Mouse (Mus musculus): ENCODE measurements around the gene Lpin3.

Gene Lpin3

DNA sequence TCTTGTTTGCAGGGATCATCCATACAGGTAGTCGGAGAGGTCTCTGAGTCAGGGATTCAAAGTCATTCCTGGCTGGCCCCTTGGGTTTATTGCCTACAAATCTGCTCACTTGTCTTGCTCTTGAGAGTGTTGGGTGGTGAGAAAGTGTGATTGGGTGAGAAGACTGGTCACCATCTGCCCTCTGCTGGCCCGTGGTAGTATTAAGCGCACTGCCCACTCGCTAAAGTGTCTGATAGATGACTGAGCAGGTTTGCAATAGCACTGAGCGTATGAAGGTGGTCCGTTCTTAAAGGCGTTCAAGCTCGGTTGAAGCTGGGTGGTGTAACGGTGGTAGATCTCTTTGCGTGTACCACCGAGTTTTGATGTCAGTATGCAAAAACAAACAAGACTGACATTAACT is 6.8 kb downstream of the Lpin3 start:
- peak; percentile 56 for DNase-seq (ENCODE audit: low read depth)

DNA sequence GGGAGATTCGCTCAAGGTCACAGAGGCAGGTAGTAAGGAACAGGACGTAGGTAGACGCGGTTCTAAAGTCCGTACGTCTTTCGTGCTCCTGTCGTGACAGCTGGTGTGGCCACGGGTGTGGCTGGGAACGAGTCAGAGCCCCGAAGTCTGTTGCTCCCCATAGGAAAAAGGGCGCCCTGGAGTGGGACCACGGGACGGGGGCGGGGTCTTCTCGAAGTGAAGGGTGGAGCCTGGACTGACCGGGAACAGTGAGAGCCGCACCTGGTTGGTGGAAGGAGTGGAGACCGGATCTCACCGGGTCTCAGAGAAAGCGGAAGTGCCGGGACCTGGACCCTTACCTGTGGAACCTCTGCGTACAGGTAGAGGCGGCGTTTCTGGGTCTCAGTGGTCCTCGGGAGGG is 7.4 kb downstream of the Lpin3 start:
- no peak for DNase-seq (ENCODE audit: low read depth)

DNA sequence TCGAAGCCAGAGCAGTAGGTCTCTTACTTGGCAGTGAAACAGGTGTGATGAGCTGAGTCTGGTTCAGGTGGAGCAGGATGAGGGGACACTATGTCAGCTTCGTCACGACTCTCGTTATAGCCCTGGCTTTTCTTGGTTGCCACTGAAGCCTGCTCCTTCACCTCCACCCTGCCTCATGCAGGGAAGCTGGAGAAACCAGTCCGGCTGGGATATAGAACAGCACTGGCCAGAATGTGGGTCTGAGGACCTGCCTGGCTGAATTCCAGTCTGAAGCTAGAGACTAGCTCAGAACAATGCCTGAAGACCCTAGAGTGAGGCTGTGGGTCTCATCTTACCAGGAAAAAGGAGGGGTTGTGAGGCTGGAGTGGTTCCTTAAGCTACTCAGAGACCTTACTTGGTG is 10.6 kb downstream of the Lpin3 start:
- no peak for DNase-seq (ENCODE audit: low read depth)

DNA sequence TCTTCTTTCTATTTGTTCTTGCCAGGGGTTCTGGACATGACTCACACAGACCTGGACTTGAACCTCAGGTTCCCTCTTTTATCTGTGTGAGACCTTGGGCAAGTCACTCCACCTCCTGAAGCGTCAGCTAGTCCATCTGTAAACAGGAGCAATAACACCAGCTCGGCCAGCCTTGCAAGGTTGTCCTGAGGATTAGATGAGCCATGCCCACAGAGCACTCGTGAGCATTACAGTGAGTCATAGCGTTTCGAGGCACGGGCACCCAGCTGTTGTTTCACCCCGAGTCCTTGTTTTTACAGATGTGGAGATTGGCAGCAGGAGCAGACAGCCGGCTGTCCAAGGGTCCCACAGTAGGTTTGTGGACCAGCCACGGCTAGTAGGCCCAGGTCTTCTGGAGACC is 11.2 kb downstream of the Lpin3 start:
- no peak for DNase-seq (ENCODE audit: low read depth)

DNA sequence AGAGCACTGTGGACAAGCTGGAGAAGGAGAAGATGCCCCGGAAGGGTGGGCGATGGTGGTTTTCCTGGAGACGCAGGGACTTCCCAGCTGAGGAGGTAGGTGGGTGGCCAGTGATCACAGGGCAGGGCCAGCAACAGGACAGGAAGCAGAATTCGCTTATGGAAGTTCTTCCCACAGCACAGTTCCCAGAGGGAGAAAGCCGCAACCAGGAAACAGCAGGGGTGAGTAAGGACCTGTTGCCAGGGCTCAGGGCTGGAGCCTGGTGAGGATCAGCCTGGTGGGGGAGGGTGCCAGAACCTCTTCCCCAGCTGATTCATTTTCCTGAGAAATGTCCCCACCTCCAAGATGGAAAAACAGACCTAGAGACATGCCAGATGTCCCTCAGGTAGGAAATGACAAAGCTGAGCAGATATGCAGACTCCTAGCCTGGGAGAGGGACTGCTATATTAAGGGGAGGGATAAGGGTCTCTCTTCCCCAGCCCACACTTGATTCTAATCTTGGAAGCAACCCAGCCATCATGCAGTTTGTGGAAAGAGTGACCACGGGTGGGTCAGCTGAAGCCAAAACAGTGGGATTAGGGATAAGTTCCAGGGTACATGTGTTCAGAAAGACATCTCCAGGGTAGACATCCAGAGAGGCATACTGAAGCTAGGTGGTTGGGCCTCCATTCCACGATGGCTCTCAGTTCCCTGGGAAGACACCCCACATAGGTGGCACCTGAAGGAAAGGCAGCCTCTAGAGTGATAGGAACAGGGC is 21.4 kb downstream of the Lpin3 start:
- no peak for DNase-seq (ENCODE audit: low read depth)

DNA sequence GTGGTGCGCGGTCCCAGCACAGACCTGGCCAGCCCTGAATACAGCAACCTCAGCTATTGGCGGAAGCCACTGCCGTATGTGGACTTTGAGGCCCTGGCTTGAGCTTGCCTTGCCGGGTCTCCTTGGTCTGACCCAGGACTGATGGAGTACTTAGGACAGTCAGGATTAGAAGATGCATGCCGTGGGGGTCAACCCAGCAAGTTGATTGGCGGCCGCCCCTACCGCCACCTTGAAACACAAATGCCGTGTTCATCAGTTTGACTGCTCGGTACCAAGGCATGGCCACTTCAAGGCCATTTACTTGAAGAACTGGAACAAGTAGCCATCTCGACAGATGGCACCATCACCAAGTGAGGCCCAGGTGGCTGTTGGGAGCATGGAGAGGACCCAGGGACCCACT is 24.8 kb downstream of the Lpin3 start:
- no peak for DNase-seq (ENCODE audit: low read depth)

DNA sequence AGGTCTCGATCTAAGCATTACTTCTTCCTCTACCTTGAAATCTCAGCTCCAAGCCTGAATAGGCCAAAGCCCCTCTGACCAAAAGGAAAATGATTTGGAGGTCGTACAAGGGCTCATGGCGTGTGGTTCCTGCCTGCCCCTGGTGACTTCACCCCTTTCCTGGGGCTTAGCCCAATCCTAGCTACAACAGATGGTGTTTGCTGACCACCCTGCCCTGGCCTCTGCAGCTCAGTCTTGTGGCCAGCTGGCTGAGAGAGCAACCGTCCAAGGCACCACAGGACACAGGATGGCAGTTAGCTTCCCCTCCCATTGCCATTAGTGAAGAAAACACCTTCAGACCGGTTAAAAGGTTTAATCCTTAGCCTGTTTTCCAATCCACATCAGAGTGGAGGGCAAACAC is 25.6 kb downstream of the Lpin3 start:
- DNase-seq (ENCODE audit: low read depth) = no peak

DNA sequence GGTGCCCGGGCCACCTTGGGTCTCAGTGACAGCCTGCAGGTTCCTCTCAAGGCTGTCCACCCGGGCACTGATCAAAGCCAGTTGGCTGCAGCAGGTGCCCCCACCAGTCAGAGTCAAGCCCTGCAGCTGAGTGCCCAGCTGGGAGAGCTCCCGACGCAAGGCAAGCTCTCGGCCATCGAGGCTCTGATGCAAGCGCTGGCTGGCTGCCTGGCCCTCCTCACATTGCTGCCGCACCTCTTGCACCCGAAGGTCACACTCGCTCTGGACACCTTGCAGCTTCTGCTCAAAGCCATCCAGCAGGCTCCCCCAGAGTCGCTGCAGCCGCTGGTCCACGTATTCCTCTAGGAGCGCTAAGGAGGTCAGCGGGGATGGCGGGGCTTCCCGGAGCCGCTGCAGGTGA is 28.1 kb downstream of the Lpin3 start:
- no peak for DNase-seq (ENCODE audit: low read depth)

DNA sequence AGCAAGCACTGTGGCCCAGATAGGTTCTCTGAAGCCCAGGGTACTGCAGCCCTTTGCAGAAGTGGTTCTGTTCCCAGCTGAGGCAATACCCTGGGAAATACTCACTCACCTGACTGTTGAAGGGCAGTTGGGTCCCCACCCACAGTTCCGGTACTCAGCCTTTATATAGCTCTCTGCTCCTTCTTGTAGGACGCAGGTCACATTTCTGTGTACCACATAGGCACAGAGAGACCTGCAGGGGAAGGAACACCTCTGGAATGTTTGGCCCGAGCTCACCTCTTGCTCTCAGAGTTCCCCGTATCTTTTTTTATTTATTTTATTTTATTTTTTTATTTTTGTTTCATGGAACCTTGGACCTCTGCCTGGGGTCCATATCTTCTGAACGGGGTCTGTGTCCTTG is 30.2 kb downstream of the Lpin3 start:
- no peak for DNase-seq (ENCODE audit: low read depth)

DNA sequence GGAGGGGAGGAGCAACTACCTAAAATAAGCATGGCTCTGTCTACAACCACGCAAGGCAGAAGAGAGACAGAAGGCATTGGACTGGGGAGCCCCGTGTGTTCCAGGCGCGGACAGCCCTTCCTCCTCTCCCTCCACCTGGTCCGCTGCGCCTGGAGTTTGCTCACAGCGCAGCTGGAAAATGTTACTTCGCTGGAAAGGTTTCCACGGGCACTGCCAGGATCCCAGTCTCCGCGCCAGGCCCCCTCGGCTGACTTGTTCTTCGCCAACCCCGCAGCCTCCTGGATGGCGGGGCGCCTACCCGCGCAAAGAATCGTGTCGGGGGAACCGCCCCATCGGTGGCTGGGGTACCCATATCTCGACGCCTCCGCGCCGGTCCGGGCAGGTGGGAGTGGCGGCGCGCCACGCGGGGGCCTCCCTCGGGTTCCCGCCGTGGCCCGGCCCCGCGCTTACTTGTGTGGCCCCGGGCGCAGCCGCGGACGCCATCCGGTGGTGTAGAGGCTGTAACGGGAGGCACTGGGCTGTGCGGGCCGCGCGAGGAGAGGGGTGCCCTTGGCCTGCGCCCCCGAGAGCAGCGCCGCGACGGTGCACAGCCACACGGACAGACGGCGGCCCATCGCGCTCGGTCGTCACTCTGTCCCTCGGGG is 31.2 kb downstream of the Lpin3 start:
- DNase-seq (ENCODE audit: low read depth) = no peak

DNA sequence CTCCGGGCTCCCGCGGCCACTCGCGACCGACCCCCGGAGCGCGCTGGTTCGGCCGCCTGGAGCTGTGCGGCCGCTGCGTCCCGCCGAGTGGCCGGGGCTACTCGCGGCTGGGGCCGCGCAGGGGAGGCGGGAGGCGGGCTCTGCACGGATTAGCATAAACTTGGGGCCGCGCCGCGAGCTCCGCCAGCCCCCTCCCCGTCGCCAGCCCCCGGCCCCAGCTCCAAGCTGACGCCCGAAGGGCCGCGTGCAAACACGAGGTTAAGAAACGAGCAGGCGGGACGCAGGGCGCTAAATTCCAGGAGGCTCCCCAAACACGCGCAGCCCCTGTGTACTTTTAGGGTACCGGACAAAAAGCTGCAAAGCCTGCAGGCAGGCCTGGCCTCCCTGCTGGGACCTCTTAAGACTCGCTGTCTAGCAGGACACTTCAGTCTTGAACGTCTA is 31.8 kb downstream of the Lpin3 start, which contains the start of gene Emilin3:
Gene Emilin3, minus strand, starts transcription at position 98 of the 441 bp plus-strand sequence.
- DNase-seq (ENCODE audit: low read depth) = no peak

DNA sequence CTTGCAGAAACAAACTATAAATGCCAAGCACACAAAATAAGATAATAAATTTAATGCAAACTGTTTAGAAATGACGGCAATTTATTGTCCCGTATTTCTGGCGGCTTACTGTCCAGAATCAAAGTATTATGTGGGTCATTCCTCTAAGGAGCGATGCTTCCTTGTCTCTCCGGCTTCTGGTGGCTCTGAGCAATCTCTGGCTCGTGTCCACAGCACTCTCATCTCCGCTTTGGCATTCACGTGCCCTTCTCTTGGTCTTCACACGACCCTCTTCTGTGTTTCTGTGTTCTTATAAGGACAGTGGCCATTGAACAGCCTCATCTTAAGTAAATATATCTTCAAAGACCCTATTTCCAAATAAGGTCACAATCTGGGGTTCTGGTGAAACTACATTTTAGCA is 34.2 kb downstream of the Lpin3 start:
- DNase-seq (ENCODE audit: low read depth) = no peak

DNA sequence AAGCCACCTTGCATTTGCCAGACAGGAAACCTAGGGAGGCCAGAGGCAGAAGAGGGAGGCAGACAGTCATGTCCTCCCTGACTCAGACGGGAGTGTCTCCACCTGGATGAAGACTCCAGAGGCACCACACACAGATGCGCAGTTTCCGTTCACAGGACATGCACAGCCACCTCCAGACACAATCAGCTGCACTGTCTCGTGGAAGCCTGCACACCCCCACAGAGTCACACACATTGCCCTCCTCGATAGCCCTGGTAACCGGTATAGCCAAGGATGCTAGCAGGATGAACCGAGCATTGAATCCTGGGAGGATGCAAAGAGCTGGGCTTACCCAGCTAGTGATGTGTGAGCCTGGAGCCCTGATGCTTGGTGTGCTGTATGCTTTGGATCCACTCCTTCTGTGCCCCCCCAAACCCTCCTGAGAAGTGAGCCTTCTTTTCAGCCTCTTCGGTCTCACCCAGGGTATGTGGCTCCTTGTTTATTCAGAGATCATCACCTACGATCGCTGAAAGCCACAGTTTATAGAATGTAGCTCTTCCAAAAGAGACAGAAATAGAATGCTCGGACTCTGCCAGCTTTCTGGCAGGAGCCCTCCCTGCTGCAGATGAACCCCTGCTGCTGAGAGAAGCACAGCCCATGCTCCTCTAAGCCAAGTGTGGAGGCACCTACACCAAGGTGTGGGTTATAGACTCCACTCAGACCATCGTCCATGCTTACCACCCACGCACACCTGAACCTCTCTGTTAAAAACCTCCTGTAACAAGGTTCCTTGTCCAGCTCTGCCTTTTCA is 35.5 kb downstream of the Lpin3 start:
- no peak for DNase-seq (ENCODE audit: low read depth)

DNA sequence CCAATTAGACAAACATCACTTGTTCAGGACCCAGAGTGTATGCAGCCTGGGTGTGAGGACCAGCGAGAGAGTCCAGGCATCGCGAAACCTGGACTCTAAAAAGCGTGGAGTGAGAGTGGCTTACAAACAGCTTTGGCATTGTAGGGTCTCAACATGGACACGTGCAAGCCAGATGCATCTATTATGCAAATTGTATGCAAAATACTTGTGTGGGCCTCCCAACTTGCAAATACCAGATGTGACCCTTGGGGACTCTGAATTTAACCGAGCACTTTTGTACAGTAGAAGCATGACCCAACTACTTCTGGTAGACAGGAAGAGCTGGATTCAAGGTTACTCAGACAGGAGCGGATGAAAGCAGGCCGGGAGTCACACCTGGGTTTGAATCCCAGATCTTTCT is 36.2 kb downstream of the Lpin3 start:
- no peak for DNase-seq (ENCODE audit: low read depth)

DNA sequence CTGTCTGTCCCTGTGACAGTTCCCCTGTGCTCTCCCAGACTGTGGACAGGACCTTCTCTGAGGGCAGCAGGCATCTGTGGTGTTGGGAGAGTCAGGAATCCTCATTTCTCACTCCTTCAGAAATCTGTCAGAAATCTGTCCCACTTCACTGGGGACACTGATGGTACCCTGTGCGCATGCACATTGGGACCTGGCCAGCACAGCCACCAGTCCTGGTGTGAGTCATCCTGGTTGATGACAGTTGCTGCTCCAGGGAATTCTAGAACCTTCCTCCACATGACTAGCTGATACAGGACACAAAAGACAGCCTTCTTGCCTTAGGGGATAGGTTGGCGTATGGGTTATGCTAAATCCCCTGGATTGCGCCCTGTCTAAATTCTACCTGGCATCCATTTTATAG is 36.8 kb downstream of the Lpin3 start:
- no peak for DNase-seq (ENCODE audit: low read depth)

DNA sequence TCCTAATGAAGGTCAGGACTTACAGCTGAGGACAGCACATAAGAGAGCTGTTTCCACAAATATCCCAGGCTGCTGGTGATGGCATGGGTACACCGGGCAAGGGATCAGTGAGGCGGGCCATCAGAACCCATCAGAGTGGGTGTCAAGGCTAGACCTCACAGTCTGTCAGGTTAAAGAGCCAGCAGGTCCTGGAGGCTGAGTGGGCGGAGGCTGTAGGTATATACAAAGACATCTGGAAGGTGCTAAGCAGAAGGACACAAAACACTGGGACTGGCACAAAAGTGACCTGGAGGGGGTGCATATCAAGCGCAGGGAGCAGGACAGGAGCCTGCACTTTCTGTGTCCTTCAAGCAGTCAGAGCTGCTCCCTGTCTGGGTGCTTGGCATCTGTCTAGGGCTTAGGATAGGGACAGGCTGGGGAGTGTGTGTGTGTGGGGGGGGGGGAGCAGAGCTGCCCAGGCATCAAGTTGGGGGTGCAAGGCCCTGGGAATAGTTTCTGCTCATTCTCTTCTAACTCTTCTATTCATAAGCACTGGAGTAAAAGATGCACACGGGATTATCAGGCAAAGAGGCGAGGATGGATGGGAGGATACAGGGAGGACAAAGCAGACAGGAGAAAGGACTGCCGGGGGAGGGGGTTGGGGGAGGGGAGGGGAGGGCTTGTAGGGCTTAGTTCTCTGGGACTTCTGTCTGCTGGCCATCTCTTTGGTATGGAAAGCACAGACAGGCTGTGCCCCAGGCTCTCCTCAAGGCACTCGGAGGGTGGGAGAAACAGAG is 37.9 kb downstream of the Lpin3 start:
- DNase-seq (ENCODE audit: low read depth) = no peak

DNA sequence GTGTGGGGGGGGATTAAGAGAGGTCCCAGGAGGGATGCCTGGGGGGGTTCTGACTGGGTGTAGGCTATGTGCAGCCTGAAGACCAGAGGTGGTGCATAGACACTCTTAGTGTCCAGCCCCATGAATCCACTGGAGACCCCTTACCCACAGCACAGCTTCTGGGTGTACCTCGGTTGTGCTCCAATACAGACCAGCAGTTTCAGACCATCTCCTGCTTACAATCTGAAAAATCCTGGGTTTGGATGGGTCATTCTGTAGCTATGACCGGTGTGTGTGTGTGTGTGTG is 38.4 kb downstream of the Lpin3 start:
- no peak for DNase-seq (ENCODE audit: low read depth)

DNA sequence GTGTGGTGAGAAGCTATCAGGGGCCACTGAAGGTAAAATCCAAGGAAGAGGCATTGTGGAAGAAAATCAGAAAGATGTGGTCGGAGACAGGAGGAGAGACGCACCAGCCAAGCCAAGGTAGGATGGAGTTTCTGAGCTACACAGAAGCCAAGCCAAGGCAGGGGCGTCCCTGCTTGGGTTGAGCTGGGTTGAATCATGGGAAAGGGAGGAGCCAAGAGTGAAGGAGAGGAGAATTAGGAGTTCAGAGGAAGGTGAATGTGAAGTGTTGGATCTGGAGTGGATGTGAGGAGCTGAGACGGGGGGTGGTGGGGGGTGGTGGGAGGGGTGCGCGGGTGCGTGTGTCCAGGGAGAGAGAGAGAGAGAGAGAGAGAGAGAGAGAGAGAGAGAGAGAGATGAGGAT is 40.8 kb downstream of the Lpin3 start:
- DNase-seq (ENCODE audit: low read depth) = no peak

DNA sequence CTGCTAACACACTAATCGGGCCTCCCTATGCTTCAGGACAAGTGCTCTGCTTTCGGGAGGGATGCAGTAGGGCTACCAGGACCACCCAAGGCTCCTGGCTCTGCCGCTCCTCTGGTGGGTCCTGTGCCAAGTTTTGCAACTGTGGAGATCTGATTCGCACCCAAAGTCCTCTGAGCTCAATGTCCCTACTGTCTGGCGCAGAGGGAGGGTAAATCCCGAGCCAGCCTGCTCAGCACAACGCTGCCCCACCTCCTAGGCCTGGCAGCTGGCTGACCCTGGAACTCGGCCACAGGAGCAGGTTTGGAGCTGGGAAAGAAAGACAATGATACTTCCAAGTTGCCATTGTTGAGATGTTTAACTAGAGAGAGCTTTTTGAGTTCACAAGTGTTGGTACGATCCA is 44.7 kb downstream of the Lpin3 start:
- no peak for DNase-seq (ENCODE audit: low read depth)

DNA sequence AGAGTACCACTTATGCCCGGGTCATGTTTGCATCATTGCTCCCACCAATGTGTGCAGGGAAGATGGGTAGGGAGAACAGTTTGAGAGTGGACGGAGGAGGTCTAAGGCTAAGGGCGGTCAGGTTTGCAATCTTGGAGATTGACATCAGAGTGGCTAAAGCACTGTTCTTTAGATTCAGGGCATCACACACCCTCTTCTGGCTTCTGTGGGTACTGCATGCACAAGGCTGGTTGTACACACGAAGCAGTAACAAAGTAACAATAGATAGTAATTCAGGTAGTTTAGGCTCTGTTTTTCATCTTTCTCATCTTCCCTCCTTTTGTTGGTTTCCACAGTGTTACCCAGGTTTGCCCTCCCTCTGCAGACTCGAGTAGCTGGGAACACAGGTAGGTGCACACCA is 50.9 kb downstream of the Lpin3 start:
- DNase-seq (ENCODE audit: low read depth) = no peak

DNA sequence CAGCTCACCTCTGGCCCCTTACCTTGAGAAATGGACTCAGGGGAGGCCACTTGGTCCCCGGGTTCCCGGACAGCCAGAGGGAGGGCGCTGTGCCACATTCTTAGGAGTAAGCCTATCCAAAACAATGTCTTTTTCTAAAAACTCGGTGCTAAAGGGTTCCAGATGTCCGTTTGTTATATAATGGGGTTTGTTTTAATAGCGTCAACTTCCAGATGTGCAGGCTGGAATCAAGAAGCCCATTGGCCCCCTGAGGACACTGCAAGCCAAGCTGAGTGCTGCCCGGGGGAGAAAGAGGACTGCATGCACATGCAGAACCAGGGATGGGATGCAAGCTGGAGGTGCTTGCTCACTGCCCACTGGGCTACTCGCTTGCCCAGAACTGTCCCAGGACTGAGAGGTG is 51.9 kb downstream of the Lpin3 start:
- DNase-seq (ENCODE audit: low read depth) = no peak

DNA sequence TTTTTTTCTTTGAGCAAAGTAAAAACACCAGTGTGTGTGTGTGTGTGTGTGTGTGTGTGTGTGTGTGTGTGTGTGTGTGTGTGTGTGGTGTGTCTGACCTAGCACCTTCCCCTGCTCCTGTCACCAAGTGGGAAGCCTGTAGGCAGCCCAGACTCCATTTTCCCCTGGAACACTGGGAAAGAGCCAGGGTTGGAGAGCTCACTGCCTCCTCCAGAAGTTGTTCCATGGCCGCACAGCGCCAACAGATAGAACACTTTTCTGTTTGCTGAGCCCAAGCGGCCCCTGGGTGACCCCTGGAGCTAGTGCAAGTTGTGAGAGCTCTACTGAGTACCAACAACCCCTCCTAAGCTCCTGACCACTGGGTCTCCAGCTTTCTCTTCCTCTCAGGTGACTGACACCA is 52.5 kb downstream of the Lpin3 start:
- DNase-seq (ENCODE audit: low read depth) = no peak

DNA sequence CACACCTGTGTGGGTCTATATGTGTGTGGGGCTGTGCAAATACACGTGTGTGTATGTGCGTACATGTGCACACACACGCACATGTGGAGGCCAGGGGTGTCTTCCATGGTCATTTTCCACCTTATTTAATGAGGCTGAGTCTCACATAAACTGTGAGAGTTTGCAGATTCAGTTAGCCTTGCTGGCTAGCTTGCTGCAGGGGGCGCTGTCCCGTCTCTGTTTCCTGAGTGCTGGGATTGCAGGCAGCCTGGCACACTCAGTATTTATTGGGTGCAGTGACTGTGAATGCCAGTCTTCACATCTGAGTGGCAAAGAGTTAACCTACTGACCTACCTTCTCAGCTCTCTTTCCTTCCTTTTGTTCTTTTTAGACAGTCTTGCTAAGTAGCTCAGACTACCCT is 53.4 kb downstream of the Lpin3 start:
- DNase-seq (ENCODE audit: low read depth) = no peak

Data from 416B (cell line).